Mouse (Mus musculus): ENCODE data around the gene She. TPM values are rescaled to one million over a fixed set of nuclear protein-coding genes. Genes with fewer than 3 reads are reported as not detected.

She gene
- polyA plus RNA-seq, 1 experiment from 2014 or later = 6.8 TPM

Other genes starting within 250 kb of the She start
- gene Adar, start 116.3 kb upstream of the She start, polyA plus RNA-seq (2015; fragmentation: Nextera tagmentation; extraction: Ambion mirVana) = 7.5 and 7.8 TPM in 2 replicates
- 0.18 and 0.44 TPM in 2 replicates for gene Chrnb2, start 66.7 kb upstream of the She start, polyA plus RNA-seq (2015; fragmentation: Nextera tagmentation; extraction: Ambion mirVana)
- 8.2 and 8.4 TPM in 2 replicates for gene Ube2q1, start 57.8 kb upstream of the She start, polyA plus RNA-seq (2015; fragmentation: Nextera tagmentation; extraction: Ambion mirVana)
- gene Il6ra, start 81.8 kb downstream of the She start, polyA plus RNA-seq (2015; fragmentation: Nextera tagmentation; extraction: Ambion mirVana) = 0.74 and 0.75 TPM in 2 replicates
- 9.9 and 10.3 TPM in 2 replicates for gene Atp8b2, start 132.1 kb downstream of the She start, polyA plus RNA-seq (2015; fragmentation: Nextera tagmentation; extraction: Ambion mirVana)
- 79.3 and 97.1 TPM in 2 replicates for gene Hax1, start 167.4 kb downstream of the She start, polyA plus RNA-seq (2015; fragmentation: Nextera tagmentation; extraction: Ambion mirVana)
- gene 4933434E20Rik, start 220.3 kb downstream of the She start, polyA plus RNA-seq (2015; fragmentation: Nextera tagmentation; extraction: Ambion mirVana) = 129 and 148 TPM in 2 replicates
- gene Ubap2l, start 221.3 kb downstream of the She start, polyA plus RNA-seq (2015; fragmentation: Nextera tagmentation; extraction: Ambion mirVana) = 121 and 129 TPM in 2 replicates
- 290 and 300 TPM in 2 replicates for gene Tpm3, start 241.3 kb downstream of the She start, polyA plus RNA-seq (2015; fragmentation: Nextera tagmentation; extraction: Ambion mirVana)

All from heart, embryonic 13.5 days (tissue).